Mouse (Mus musculus) lung, postnatal 25 days (tissue): Measurements from ENCODE around the gene Hhat.

ENCODE experiments used
- DNase-seq: peaks from one replicate; pipeline ENCODE4 v3.0.0; 2022; ENCODE audit warnings: low spot score

Gene Hhat

GRCm38 (mm10) chr1:192785046-192785961, 14.3 kb upstream of the Hhat start:
- no peak for DNase-seq

GRCm38 (mm10) chr1:192784374-192784773, 13.4 kb upstream of the Hhat start:
- DNase-seq: peak; percentile 39

- DNase-seq: no peak
Observed at GRCm38 (mm10) chr1:192781256-192781655, 10.2 kb upstream of the Hhat start.

GRCm38 (mm10) chr1:192778869-192779514, 8.0 kb upstream of the Hhat start:
- DNase-seq: no peak

- DNase-seq: no peak
Observed at GRCm38 (mm10) chr1:192778206-192778605, 7.2 kb upstream of the Hhat start.

- DNase-seq: no peak
Observed at GRCm38 (mm10) chr1:192770130-192770494, 911 bp downstream of the Hhat start.

GRCm38 (mm10) chr1:192765531-192765930, 5.5 kb downstream of the Hhat start:
- no peak for DNase-seq

GRCm38 (mm10) chr1:192764547-192764946, 6.5 kb downstream of the Hhat start:
- DNase-seq: no peak

GRCm38 (mm10) chr1:192762946-192763933, 7.8 kb downstream of the Hhat start:
- DNase-seq: peak; percentile 55

- no peak for DNase-seq
Observed at GRCm38 (mm10) chr1:192756674-192757073, 14.3 kb downstream of the Hhat start.

GRCm38 (mm10) chr1:192755685-192756606, 15.1 kb downstream of the Hhat start:
- no peak for DNase-seq

GRCm38 (mm10) chr1:192755246-192755645, 15.8 kb downstream of the Hhat start:
- no peak for DNase-seq

GRCm38 (mm10) chr1:192754268-192754667, 16.8 kb downstream of the Hhat start:
- no peak for DNase-seq

GRCm38 (mm10) chr1:192752659-192753601, 18.1 kb downstream of the Hhat start:
- peak; percentile 46 for DNase-seq

- no peak for DNase-seq
Observed at GRCm38 (mm10) chr1:192750042-192750437, 21.0 kb downstream of the Hhat start.

GRCm38 (mm10) chr1:192749270-192750041, 21.6 kb downstream of the Hhat start:
- DNase-seq: no peak

- no peak for DNase-seq
Observed at GRCm38 (mm10) chr1:192746201-192746600, 24.8 kb downstream of the Hhat start.

GRCm38 (mm10) chr1:192745240-192746101, 25.6 kb downstream of the Hhat start:
- DNase-seq: peak; percentile 57
